Mouse (Mus musculus) B cell, adult 2 months (primary cell): Measurements from ENCODE around the gene Ncdn.

Experiments
- DNase-seq, 2 experiments: peaks; one replicate each; pipeline ENCODE4 v3.0.0; 2022

The Ncdn gene

DNA sequence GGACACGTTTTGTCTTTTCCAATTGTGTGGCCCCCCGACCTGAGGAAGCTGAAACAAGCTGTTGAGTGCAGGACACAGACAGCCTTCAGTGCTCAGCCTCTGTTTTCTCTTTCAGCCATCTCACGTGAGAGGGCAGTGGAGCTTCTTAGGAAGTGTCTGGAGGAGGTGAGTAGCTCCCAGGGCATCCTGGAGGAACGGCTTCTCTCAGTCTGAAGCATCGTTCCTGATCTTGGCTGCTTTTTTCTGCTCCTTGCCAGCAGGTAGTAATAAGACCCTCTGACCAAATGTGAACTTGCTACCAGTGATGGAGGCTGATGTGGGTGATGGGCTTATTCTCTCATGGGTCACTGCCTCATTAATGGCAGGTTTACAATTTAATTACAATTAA lies 45.8 kb downstream of the Ncdn start:
- DNase-seq, result no peak

- DNase-seq, result no peak
Observed at GRCm38 (mm10) chr4:126706630-126707438, 46.4 kb downstream of the Ncdn start.

DNA sequence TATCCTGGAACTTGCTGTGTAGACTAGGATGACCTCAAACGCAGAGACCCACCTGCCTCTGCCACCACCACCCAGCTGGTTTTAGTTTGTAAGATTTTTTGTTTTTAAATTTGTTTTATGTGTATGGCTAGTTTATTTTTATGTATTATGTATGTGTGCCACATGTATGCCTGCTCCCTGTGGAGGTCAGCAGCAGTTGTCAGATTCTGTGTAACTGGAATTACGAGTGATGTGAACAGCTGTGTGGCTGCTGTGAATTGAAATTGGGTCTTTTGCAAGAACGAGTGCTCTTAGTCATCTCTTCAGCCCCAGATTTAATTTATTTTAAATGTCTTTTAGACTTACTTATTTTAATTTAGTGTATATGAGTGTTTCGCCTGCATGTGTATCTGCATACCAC lies 56.3 kb downstream of the Ncdn start:
- no peak for DNase-seq
